Mouse (Mus musculus) heart, postnatal 4 days (tissue): ENCODE data around the gene Htr2a. TPM values are rescaled to one million over a fixed set of nuclear protein-coding genes. Genes with fewer than 3 reads are reported as not detected.

Experiments
- DNase-seq: peaks from one replicate; pipeline ENCODE4 v3.0.0; 2021
- total RNA-seq, 2 experiments: library from RNA; stranded (reverse); gene quantifications; 2 replicates each; pipeline ENCODE4 v1.2.3; 2021

Htr2a gene
- total RNA-seq, 2 experiments from 2014 or later, result 1.0 to 1.4 TPM

GRCm38 (mm10) chr14:74697432-74697831 lies 56.8 kb downstream of the Htr2a start:
- DNase-seq, result no peak

GRCm38 (mm10) chr14:74699241-74699640 lies 58.6 kb downstream of the Htr2a start:
- no peak for DNase-seq

GRCm38 (mm10) chr14:74703930-74704329 lies 63.3 kb downstream of the Htr2a start:
- DNase-seq, result no peak

- peak; percentile 66 for DNase-seq
Measured at GRCm38 (mm10) chr14:74709054-74709453, 68.4 kb downstream of the Htr2a start.

- no peak for DNase-seq
Measured at GRCm38 (mm10) chr14:74723541-74723940, 82.9 kb downstream of the Htr2a start.

GRCm38 (mm10) chr14:74731221-74732078 lies 90.8 kb downstream of the Htr2a start:
- no peak for DNase-seq

- peak; percentile 96 for DNase-seq
Measured at GRCm38 (mm10) chr14:74732079-74732783, 91.6 kb downstream of the Htr2a start, which contains the start of gene Esd. Gene Esd, plus strand, starts transcription at chr14:74732297.

- no peak for DNase-seq
Measured at GRCm38 (mm10) chr14:74733397-74733796, 92.8 kb downstream of the Htr2a start.

GRCm38 (mm10) chr14:74735471-74735870 lies 94.8 kb downstream of the Htr2a start:
- DNase-seq, result no peak

- DNase-seq, result no peak
Measured at GRCm38 (mm10) chr14:74736850-74737249, 96.2 kb downstream of the Htr2a start.

Other genes with a start within 250 kb of the Htr2a start
- 100 to 1,000 TPM; 152 to 155 TPM for gene Esd, start 91.5 kb downstream of the Htr2a start, total RNA-seq